Mouse (Mus musculus) lung, adult 2 months (tissue): ENCODE data around the gene St6galnac5.

Experiments used
- CTCF ChIP-seq: fragments of 200-500 bp; IDR thresholded peaks from 2 replicates; pipeline ENCODE4 v1.5.1; 2011; ENCODE audit warnings: mild to moderate bottlenecking, low read length, control low read depth; ENCODE audit not compliant: insufficient read depth
- POLR2A ChIP-seq: fragments of 200-500 bp; IDR thresholded peaks from 2 replicates; pipeline ENCODE4 v1.6.1; 2011; ENCODE audit warnings: low read depth, mild to moderate bottlenecking, control low read depth, low read length, borderline replicate concordance; ENCODE audit errors: extremely low read depth

GRCm38 (mm10) chr3:152929256-152929787 lies 52.7 kb downstream of the St6galnac5 start:
- TF ChIP-seq CTCF = no peak
- no peak for TF ChIP-seq POLR2A
